Mouse (Mus musculus) Patski (cell line): ENCODE results near the gene Gabpb1. TPM values are rescaled to one million over a fixed set of nuclear protein-coding genes. Genes with fewer than 3 reads are reported as not detected.
A peak's percentile ranks its signal among the peaks of the same experiment; 100 is the strongest.

Experiments used
- ATAC-seq: fragments of 100-300 bp; one replicate; pipeline ENCODE4 v1.8.0; 2021
- CTCF ChIA-PET: fragments of 350-600 bp; sonication (Branson Sonifier 250); formaldehyde crosslinking; loops from one replicate; lab custom pipeline; 2022; ENCODE audit warnings: inconsistent platforms; lab: Charles Lee
- POLR2A ChIA-PET: fragments of 350-600 bp; sonication (Branson Sonifier 250); formaldehyde crosslinking; loops from one replicate; lab custom pipeline; 2022; ENCODE audit warnings: antibody characterized with exemption, inconsistent platforms; lab: Charles Lee
- DNase-seq: peaks from one replicate; pipeline ENCODE4 v3.0.0-alpha.2; 2011; ENCODE audit warnings: low read depth, low spot score
- H3K27me3 ChIP-seq: fragments of 371-371 bp; one replicate; pipeline ENCODE4 v1.5.1; 2021
- CTCF ChIP-seq: fragments of 100-300 bp; IDR thresholded peaks from one replicate; pipeline ENCODE4 v1.5.1; 2021
- in situ Hi-C: fragments of 300-500 bp; cut with MboI; formaldehyde crosslinking; loops from 3 replicates; pipeline ENCODE4 v1.11.1; 2018; ENCODE audit warnings: low pct_unique_long_range_greater_than_20kb, mixed read lengths
- polyA plus RNA-seq: library from polyadenylated mRNA; unstranded; gene quantifications from one replicate; pipeline ENCODE4 v1.2.3, GENCODE M21; 2021

The Gabpb1 gene
- 21.9 TPM for polyA plus RNA-seq

DNA sequence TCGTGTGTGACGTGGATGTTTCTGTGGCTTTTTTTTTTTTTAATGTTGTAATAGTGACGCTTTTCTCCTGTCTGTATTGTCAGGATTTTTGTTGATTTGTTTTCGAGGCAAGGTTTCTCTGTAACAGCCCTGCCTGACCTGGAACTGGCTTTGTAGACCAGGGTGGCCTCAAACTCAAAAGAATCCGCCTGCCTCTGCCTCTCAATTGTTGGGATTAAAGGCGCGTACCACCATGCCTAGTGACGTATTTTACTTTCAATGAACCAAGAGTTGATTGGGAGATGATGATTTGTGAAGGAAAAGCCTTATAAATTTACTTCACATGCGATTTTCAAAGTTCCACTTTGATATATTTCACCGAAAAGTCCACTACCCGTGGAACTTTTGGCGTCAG, at the start of gene Gabpb1:
TSS of gene Gabpb1 (minus strand) at position 216 of the 394 bp plus-strand sequence.
- H3K27me3 ChIP-seq = no peaks in the 10 kb centered on the region
- in situ Hi-C loops = no loop called here
- no peak for TF ChIP-seq CTCF
- POLR2A ChIA-PET = interaction anchor here (3.2 kb wide), 1 partner anchor 31 kb away, joined by 18 read pairs; the partner anchor contains the start of gene Usp8
- DNase-seq = no peak
- CTCF ChIA-PET = no interaction called here
- ATAC-seq = no peak

DNA sequence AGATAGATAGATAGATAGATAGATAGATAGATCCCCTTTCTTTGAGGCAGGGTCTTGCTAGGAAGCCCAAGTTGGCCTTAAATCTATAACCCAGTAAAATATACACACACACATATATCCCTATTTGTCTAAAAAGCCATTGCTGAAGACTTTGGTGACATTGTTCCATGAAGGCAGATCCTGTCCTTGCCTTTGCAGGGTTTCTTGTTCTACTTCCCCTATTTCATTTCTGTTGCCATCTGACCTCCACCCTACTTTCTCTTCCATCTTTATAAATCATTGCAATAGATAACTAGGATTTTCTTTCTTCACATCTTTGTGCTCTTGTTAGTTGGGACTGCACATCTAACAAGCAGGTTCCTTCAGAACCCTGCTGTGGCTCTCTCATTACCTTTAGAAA, 36.8 kb upstream of the Gabpb1 start:
- TF ChIP-seq CTCF = no peak
- DNase-seq (no peak), ATAC-seq (no peak)
- in situ Hi-C loops = no loop called here
- H3K27me3 ChIP-seq = no peaks in the 10 kb centered on the region
- ChIA-PET POLR2A (no interaction called here), CTCF (no interaction called here)

DNA sequence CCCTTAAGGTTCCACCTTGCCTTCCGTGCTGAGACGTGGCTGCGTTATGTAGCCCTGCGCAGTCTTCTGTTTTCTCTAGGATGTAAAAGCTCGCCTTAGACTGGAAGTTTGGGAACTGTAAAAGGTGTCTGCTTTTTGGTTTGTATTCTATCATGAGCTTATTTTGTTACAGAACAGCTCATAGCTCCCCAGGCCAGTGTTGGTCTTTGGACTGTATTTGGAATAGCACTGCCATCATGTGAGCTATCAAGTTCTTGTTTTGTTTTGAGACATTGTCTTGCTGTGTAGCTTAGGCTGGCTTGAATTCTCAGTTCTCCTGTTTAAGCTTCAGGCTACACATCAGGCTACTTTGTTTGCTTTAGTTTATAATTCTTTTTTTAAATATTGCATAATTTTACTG, 36.4 kb upstream of the Gabpb1 start:
- ChIA-PET POLR2A (no interaction called here), CTCF (no interaction called here)
- H3K27me3 ChIP-seq = no peaks in the 10 kb centered on the region
- DNase-seq = no peak
- no peak for ATAC-seq
- TF ChIP-seq CTCF = no peak
- in situ Hi-C loops = no loop called here

DNA sequence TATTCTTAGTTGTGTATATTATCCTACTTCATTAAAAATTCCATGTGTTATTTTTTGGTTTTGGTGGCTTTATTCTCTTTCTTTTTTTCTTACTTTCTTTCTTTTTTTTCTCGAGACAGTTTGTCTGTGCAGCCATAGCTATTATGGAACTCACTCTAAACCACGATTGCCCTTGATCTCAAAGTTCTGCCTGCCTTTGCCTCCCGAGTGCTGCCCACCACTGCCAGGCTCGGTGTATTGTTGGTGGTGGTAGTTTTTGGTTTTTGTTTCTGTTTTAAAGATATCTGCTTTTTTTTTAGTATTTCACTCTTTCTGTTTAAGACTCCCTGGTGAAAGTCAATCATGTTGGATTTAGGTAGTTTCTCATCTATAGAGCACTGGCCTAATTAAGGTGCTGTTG, 32.2 kb upstream of the Gabpb1 start:
- POLR2A ChIA-PET = interaction anchor here (2.6 kb wide), 1 partner anchor 34 kb away, joined by 18 read pairs; the partner anchor contains the start of gene Gabpb1
- DNase-seq (no peak), ATAC-seq (no peak)
- TF ChIP-seq CTCF = no peak
- CTCF ChIA-PET = interaction anchor here (1.4 kb wide), 1 partner anchor 19 kb away, joined by 3 read pairs; no protein-coding TSS in a partner anchor
- no peaks in the 10 kb centered on the region for H3K27me3 ChIP-seq
- in situ Hi-C loops = no loop called here

DNA sequence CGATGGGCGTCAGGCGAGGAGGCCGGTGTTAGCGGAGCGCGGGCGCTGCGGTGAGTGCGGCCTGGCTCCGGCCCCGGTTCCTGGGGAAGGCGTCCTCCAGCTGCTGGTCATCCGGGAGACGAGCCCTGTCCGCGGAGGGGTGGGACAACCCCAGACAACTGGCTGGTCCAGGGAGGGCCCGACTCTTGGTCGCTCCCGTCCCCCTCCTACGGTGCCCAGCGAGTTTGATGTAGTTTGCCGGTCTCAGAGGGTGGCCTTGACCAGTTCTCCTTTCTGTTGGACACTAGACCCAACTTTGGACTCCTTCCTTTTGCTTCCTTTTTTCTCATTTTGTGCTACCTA, 31.3 kb upstream of the Gabpb1 start:
- ChIA-PET POLR2A (interaction anchor here (2.6 kb wide), 1 partner anchor 33 kb away, joined by 18 read pairs; the partner anchor contains the start of gene Gabpb1), CTCF (interaction anchor here (1.4 kb wide), 1 partner anchor 18 kb away, joined by 3 read pairs; no protein-coding TSS in a partner anchor)
- no peaks in the 10 kb centered on the region for H3K27me3 ChIP-seq
- in situ Hi-C loops = no loop called here
- TF ChIP-seq CTCF = no peak
- ATAC-seq = peak; percentile 75
- DNase-seq = no peak

DNA sequence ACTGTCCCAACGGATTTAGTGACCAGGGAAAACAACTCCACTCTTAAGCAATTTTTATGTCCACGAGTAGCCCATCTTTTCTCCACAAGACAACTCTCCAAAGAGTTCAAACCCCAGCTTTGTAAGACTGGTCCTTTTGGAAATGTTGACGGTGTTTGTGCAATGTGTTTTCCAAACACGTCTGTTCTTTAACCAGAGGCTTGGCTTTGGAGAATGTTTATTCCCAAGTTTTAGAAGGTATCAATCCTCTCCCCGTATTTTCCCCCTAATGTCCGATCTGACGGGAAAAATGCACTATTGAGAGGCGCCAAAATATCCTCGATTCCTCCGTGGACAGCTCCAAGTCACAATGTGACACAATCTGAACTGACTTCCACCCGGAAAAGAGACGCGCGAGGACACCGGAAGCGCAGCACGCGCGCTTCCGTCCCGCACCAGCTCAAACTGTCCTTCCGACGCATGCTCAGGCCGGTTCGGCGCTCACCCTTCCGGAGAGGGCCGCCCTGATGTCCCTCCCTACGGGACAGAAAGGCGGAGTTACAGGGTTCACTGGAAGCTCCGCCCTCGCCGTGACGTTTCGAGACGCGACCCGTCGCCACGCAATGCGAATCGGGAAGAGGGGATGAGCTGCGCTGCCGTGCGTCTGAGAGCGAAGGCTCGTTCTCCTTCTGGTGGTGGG, 30.8 kb upstream of the Gabpb1 start, which contains the start of gene Usp8:
TSS of gene Usp8 (plus strand) at position 570 of the 679 bp plus-strand sequence.
- H3K27me3 ChIP-seq = no peaks in the 10 kb centered on the region
- no peak for TF ChIP-seq CTCF
- ATAC-seq (peak; percentile 96), DNase-seq (peak; percentile 84)
- in situ Hi-C loops = no loop called here
- ChIA-PET CTCF (interaction anchor here (0.7 to 1.4 kb wide), 2 partner anchors 18 to 30 kb away, joined by 3 read pairs; no protein-coding TSS in a partner anchor), POLR2A (interaction anchor here (0.6 to 2.6 kb wide), 2 partner anchors 32 to 55 kb away, joined by 3 to 18 read pairs; partner anchors contain the start of gene Gabpb1)

DNA sequence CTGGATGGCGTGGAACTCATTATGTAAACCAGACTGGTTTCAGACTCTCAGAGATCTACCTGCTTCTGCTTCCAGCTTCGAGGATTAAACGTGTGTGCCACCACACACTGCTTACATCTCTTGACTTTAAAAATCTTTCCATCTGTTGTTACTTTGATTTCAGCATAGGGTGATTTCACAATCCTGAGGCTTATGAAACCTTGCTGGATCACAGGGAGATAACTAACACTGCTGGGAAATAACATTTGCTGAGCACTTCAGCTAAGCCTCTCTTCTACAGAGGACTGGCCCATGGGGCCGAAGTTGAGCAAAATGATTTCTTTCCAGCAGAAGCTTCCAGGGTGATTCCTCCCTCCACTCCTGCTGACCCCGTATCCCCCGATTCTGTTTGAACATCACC, 19.1 kb upstream of the Gabpb1 start:
- no peak for TF ChIP-seq CTCF
- no peaks in the 10 kb centered on the region for H3K27me3 ChIP-seq
- no peak for ATAC-seq
- CTCF ChIA-PET = no interaction called here
- POLR2A ChIA-PET = no interaction called here
- in situ Hi-C loops = no loop called here
- no peak for DNase-seq

DNA sequence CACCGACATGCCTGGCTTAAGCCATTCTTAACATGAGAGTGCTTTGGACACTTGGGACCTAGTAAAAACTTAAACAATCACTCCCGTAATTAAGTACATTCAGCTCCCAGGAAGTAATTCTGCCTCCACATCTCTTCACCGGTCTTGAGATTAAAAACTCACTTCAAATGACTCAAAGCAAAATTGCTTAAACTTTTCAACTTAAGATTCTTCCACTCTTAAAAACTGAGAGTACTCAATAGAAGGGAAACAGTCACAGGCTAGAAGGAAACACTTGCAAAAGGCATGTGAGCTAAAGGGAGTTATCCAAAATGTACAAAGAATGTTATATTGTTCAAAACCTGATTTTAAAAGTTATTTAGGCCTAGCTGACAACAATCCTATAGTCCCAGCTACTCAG, 15.2 kb upstream of the Gabpb1 start:
- no peak for TF ChIP-seq CTCF
- POLR2A ChIA-PET = interaction anchor here (1.1 kb wide), 1 partner anchor 9 kb away, joined by 3 read pairs; no protein-coding TSS in a partner anchor
- ATAC-seq (no peak), DNase-seq (no peak)
- in situ Hi-C loops = no loop called here
- H3K27me3 ChIP-seq = no peaks in the 10 kb centered on the region
- CTCF ChIA-PET = interaction anchor here (1.1 to 1.6 kb wide), 2 partner anchors 9 to 27 kb away, joined by 3 read pairs; no protein-coding TSS in a partner anchor

DNA sequence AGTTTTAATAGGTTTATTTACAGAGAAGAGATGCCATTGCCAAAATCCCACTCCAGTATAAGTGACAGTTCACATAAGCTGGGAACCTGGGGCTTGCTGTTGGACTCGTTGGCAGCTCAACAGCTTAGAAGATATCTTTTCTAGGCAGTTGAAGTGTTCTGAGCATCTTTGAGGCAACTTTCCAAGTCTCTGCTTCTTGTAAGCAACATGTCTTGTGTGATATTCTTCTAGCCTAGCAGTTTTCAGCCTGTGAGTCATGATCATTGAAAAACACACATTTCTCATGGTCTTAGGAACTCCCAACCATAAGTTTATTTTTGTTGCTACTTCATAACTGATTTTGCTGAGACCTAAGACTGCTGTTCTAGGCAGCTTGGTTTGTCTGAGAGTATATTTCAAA, 6.8 kb upstream of the Gabpb1 start:
- in situ Hi-C loops = no loop called here
- no peak for ATAC-seq
- POLR2A ChIA-PET = interaction anchor here (1.4 kb wide), 1 partner anchor 9 kb away, joined by 3 read pairs; no protein-coding TSS in a partner anchor
- TF ChIP-seq CTCF = no peak
- DNase-seq = no peak
- CTCF ChIA-PET = no interaction called here
- no peaks in the 10 kb centered on the region for H3K27me3 ChIP-seq

DNA sequence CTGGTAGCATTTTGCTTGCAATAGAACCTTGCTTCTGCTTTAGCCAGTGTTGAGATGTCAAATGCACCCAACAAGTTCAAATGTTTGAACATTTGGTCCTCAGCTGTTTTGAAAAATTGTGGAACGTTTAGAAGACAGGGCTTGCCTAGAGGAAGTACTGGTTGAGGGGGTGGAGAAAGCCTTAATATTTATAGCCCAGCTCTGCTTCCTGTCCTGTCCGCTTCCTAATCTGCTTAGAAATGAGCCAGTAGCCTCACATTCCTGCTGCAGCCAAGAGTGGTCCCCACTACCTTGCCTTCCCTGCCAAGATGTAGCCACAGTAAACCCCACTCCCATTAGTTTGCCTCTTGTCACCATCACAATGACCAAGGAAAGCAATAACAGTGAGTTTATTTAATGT, 6.2 kb upstream of the Gabpb1 start:
- CTCF ChIA-PET = no interaction called here
- H3K27me3 ChIP-seq = no peaks in the 10 kb centered on the region
- TF ChIP-seq CTCF = no peak
- ATAC-seq (no peak), DNase-seq (no peak)
- in situ Hi-C loops = no loop called here
- POLR2A ChIA-PET = interaction anchor here (1.4 kb wide), 1 partner anchor 10 kb away, joined by 3 read pairs; no protein-coding TSS in a partner anchor

DNA sequence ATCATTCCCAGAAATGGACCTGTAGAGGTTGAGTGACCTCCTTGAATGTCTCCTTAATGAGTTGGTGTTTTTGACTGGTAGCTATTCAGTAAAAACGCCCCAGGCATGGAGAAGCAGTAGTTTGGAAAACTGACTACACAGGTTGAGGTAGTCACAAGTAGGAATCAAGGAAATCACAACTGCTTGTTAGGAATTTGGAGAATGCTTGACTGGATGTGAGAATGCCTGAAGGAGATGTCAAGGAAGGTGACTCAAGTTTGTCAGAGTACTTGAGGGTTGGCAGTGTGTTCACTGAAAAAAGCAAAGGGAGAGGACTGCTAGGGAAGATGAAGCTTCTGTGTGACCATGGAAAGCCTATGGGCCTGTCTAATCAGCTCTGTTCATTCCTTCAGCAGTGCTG, 1.2 kb upstream of the Gabpb1 start:
- in situ Hi-C loops = no loop called here
- no peak for TF ChIP-seq CTCF
- H3K27me3 ChIP-seq = no peaks in the 10 kb centered on the region
- peak; percentile 31 for ATAC-seq
- peak; percentile 57 for DNase-seq
- ChIA-PET POLR2A (interaction anchor here (0.8 kb wide), 1 partner anchor 32 kb away, joined by 3 read pairs; no protein-coding TSS in a partner anchor), CTCF (interaction anchor here (1.1 kb wide), 1 partner anchor 29 kb away, joined by 3 read pairs; no protein-coding TSS in a partner anchor)
